Mouse (Mus musculus): ENCODE results near the gene Pcdh19.

DNA sequence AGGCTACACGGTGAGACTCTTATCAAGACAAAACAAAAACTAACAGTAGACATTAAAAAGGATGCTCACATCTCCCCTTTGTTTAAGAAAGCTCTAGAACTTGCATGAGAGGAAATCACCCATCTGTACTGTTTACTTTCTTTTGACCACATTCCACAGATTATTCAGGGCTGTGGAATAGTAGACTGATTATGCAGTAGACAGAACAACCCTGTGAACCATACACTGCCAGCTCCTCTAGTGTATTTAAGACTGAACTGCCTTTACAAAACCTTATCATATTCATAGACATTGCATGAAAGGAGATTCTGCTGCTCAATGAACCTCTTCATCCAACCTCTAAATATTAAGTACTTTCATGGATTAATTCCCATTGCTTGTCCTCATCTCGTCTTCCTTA lies 87.6 kb downstream of the Pcdh19 start:
- TF ChIP-seq CTCF (IDR thresholded peaks at IDR 0.05; ENCODE audit: low read depth), result no peak
- TF ChIP-seq EP300 (IDR thresholded peaks at IDR 0.05; ENCODE audit: low read depth), result no peak

Measured in liver, postnatal 0 days (tissue).